Mouse (Mus musculus) layer of hippocampus, postnatal 25 days (tissue): ENCODE measurements around the gene Olfr344. TPM values are rescaled to one million over a fixed set of nuclear protein-coding genes. Genes with fewer than 3 reads are reported as not detected.

ENCODE experiments used
- DNase-seq, 2 experiments: peaks; one replicate each; pipeline ENCODE4 v3.0.0; 2022; ENCODE audit warnings: mixed read lengths in 2 of 2, low spot score in 1 of 2; ENCODE audit errors: extremely low spot score in 1 of 2
- total RNA-seq, 2 experiments: library from RNA; stranded (reverse); gene quantifications; 2 replicates each; pipeline ENCODE4 v1.2.3; 2021

Olfr344 gene
- not detected for total RNA-seq

GRCm38 (mm10) chr2:36566362-36566761 lies at the start of gene Olfr344:
Gene Olfr344 (plus strand): TSS chr2:36566662.
- DNase-seq: no peak

GRCm38 (mm10) chr2:36524698-36525097 lies 41.8 kb upstream of the Olfr344 start, which contains the start of gene Olfr342:
Gene Olfr342 (plus strand): TSS chr2:36524998.
- DNase-seq: no peak

GRCm38 (mm10) chr2:36565156-36565555 lies 1.3 kb upstream of the Olfr344 start:
- no peak for DNase-seq

- peak in 1 of 2 experiments; percentile 2 for DNase-seq
Measured at GRCm38 (mm10) chr2:36567022-36567421, 560 bp downstream of the Olfr344 start.

GRCm38 (mm10) chr2:36567845-36568244 lies 1.4 kb downstream of the Olfr344 start:
- no peak for DNase-seq

Other genes starting within 250 kb of the Olfr344 start
- gene Olfr338, start 193.1 kb upstream of the Olfr344 start, total RNA-seq: not detected
- not detected for gene Olfr339, start 147.7 kb upstream of the Olfr344 start, total RNA-seq
- not detected for gene Olfr340, start 114.1 kb upstream of the Olfr344 start, total RNA-seq
- gene Olfr341, start 84.2 kb upstream of the Olfr344 start, total RNA-seq: not detected
- gene Olfr342, start 41.7 kb upstream of the Olfr344 start, total RNA-seq: not detected
- not detected for gene Olfr345, start 73.4 kb downstream of the Olfr344 start, total RNA-seq
- gene Olfr346, start 119.1 kb downstream of the Olfr344 start, total RNA-seq: not detected
- gene Olfr347, start 165.2 kb downstream of the Olfr344 start, total RNA-seq: not detected
- not detected for gene Olfr348, start 217.6 kb downstream of the Olfr344 start, total RNA-seq
- not detected for gene Olfr50, start 223.9 kb downstream of the Olfr344 start, total RNA-seq